Mouse (Mus musculus): ENCODE data around the gene Nt5dc3.

Gene Nt5dc3

GRCm38 (mm10) chr10:86779816-86780500 is 1.2 kb downstream of the Nt5dc3 start:
- no peak for DNase-seq

- no peak for DNase-seq
Observed at GRCm38 (mm10) chr10:86781641-86782040, 2.8 kb downstream of the Nt5dc3 start.

GRCm38 (mm10) chr10:86782656-86783055 is 3.9 kb downstream of the Nt5dc3 start:
- DNase-seq: no peak

GRCm38 (mm10) chr10:86783561-86783960 is 4.8 kb downstream of the Nt5dc3 start:
- no peak for DNase-seq

GRCm38 (mm10) chr10:86784126-86784675 is 5.4 kb downstream of the Nt5dc3 start:
- no peak for DNase-seq

- no peak for DNase-seq
Observed at GRCm38 (mm10) chr10:86785396-86785795, 6.6 kb downstream of the Nt5dc3 start.

- DNase-seq: no peak
Observed at GRCm38 (mm10) chr10:86786083-86786482, 7.3 kb downstream of the Nt5dc3 start.

- no peak for DNase-seq
Observed at GRCm38 (mm10) chr10:86788193-86788592, 9.4 kb downstream of the Nt5dc3 start.

- no peak for DNase-seq
Observed at GRCm38 (mm10) chr10:86789146-86789672, 10.4 kb downstream of the Nt5dc3 start.

GRCm38 (mm10) chr10:86791507-86792184 is 12.8 kb downstream of the Nt5dc3 start:
- DNase-seq: no peak

GRCm38 (mm10) chr10:86793509-86793951 is 14.7 kb downstream of the Nt5dc3 start:
- no peak for DNase-seq

GRCm38 (mm10) chr10:86794196-86794595 is 15.4 kb downstream of the Nt5dc3 start:
- DNase-seq: no peak

GRCm38 (mm10) chr10:86794794-86795535 is 16.2 kb downstream of the Nt5dc3 start:
- DNase-seq: peak; percentile 33

- DNase-seq: no peak
Observed at GRCm38 (mm10) chr10:86796073-86796741, 17.4 kb downstream of the Nt5dc3 start.

- no peak for DNase-seq
Observed at GRCm38 (mm10) chr10:86807362-86807761, 28.6 kb downstream of the Nt5dc3 start.

- no peak for DNase-seq
Observed at GRCm38 (mm10) chr10:86808013-86808758, 29.4 kb downstream of the Nt5dc3 start.

- peak; percentile 34 for DNase-seq
Observed at GRCm38 (mm10) chr10:86810000-86810399, 31.2 kb downstream of the Nt5dc3 start.

GRCm38 (mm10) chr10:86810612-86811011 is 31.8 kb downstream of the Nt5dc3 start:
- DNase-seq: no peak

- DNase-seq: no peak
Observed at GRCm38 (mm10) chr10:86814292-86815131, 35.7 kb downstream of the Nt5dc3 start.

GRCm38 (mm10) chr10:86815133-86815532 is 36.3 kb downstream of the Nt5dc3 start:
- DNase-seq: no peak

GRCm38 (mm10) chr10:86819649-86820165 is 40.9 kb downstream of the Nt5dc3 start:
- DNase-seq: no peak

All from cerebellum, adult 9-11 months (tissue).